Mouse (Mus musculus) heart, embryonic 11.5 days (tissue): ENCODE measurements at regions not wholly inside any gene's neighbourhood (a gene's known extent, or its start where the extent isn't known, plus 50 kb on each side); places are given as distances from the start of the nearest gene placed in this dataset.

Experiments used
- ATAC-seq: fragments of 200-750 bp; cut with Nextera tagmentation; replicated peaks from 2 replicates; pipeline ENCODE4 v1.8.0; 2017; ENCODE audit warnings: moderate library complexity; ENCODE audit not compliant: insufficient number of reproducible peaks, low FRiP score, low TSS enrichment
- H3K27ac ChIP-seq: fragments of 300-500 bp; sonication (generic); 2 replicates; pipeline ENCODE4 v1.5.1; 2014; ENCODE audit warnings: mild to moderate bottlenecking, low read depth, low read length
- H3K27me3 ChIP-seq: fragments of 300-500 bp; sonication (generic); 2 replicates; pipeline ENCODE4 v1.6.1; 2014; ENCODE audit warnings: mild to moderate bottlenecking, low read length, mixed read lengths; ENCODE audit not compliant: control insufficient read depth, insufficient read depth
- H3K36me3 ChIP-seq: fragments of 300-500 bp; sonication (generic); 2 replicates; pipeline ENCODE4 v1.6.1; 2014; ENCODE audit warnings: mild to moderate bottlenecking, low read length, moderate library complexity, mixed read lengths; ENCODE audit not compliant: control insufficient read depth, insufficient read depth
- H3K4me1 ChIP-seq: fragments of 300-500 bp; sonication (generic); 2 replicates; pipeline ENCODE4 v1.6.1; 2014; ENCODE audit warnings: low read length; ENCODE audit not compliant: control insufficient read depth, insufficient read depth
- H3K4me2 ChIP-seq: fragments of 300-500 bp; sonication (generic); 2 replicates; pipeline ENCODE4 v1.6.1; 2014; ENCODE audit warnings: mild to moderate bottlenecking, moderate library complexity
- H3K4me3 ChIP-seq: fragments of 300-500 bp; sonication (generic); 2 replicates; pipeline ENCODE4 v1.5.1; 2014; ENCODE audit warnings: low read depth, low read length
- H3K9ac ChIP-seq: fragments of 300-500 bp; sonication (generic); 2 replicates; pipeline ENCODE4 v1.6.1; 2014; ENCODE audit warnings: mild to moderate bottlenecking, low read depth, low read length, moderate library complexity
- H3K9me3 ChIP-seq: fragments of 300-500 bp; sonication (generic); replicated peaks from 2 replicates; pipeline ENCODE4 v1.6.1; 2016; ENCODE audit warnings: low read length; ENCODE audit not compliant: control insufficient read depth
- WGBS: fragments of 180-500 bp; shearing (Covaris S2); extraction: QIAGEN DNeasy Blood & Tissue Kit; methylation state at CpG from one replicate; pipeline ENCODE4 v1.1.7; 2014; ENCODE audit not compliant: insufficient replicate concordance; 5-methylcytosine and 5-hydroxymethylcytosine counted together

DNA sequence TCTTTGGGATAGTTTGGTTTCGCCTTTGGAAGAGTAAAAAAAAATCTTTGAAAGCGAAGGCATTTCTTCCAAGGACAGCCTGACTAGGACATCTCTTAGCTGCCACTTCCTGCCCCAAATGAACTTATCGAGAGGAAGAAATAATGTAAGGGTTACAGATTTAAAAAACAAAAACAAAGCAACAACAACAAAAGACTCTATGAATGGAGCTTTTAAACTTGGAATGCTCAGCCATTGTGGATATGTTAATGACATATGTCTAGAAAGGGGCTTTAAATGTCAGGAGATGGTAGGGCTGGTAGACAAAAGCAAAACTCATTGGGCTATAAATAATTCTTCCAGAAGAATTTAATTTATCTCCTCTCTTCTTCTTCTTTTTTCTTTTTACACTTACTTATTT is 2041.7 kb downstream of the A830018L16Rik start:
- Histone ChIP-seq H3K4me3 (no peak overlapping the region), H3K27me3 (no peaks in the 10 kb centered on the region), H3K27ac (no peak overlapping the region), H3K4me2 (no peak overlapping the region), H3K36me3 (no peaks in the 10 kb centered on the region), H3K9me3 (no peaks in the 10 kb centered on the region), H3K9ac (no peak overlapping the region), H3K4me1 (no peaks in the 10 kb centered on the region)
- 79% methylated on average over 3 of the region's 3 CpGs for WGBS
- no peak for ATAC-seq

DNA sequence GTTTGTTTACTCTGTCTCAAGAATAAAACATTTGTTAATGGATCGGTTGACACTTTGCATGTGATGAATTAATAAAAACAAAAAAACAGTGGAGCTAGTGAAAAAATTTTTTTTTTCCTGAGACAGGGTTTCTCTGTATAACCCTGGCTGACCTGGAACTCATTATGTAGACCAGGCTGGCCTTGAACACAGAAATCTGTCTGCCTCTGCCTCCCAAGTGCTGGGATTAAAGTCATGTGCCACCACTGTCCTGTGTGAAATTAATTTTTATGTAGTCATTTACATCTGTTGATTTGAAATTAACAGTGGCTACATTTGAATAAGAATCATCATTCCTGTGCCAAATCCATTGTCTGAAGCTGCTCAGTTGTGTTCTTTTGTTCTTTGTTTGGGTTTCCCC is 2050.4 kb downstream of the A830018L16Rik start:
- ATAC-seq = no peak

DNA sequence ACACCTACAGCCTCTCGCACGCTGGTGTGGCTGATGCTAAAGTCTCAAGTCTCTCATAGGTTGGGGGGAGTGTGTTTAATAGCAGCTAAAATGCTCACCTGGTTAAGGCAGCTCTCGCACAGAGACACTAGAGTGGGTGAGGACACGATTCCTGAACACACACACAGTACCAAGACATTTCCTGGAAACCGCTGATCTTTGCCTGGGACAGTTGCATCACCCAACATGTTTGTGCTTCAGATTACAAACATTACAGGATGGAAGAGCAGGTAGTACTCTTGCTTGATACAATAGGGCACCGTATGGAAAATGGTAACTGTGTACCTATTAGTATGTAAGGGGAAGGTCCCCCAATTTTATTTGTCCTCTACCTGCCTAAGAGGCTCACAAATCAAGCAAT is 2053.3 kb downstream of the A830018L16Rik start:
- Histone ChIP-seq H3K27ac (no peak overlapping the region), H3K4me1 (no peaks in the 10 kb centered on the region), H3K27me3 (no peaks in the 10 kb centered on the region), H3K9ac (no peak overlapping the region), H3K4me3 (no peak overlapping the region), H3K4me2 (no peak overlapping the region), H3K9me3 (peaks cover 3% of the 10 kb centered on the region; the same call in 1 of the 2 replicates), H3K36me3 (no peaks in the 10 kb centered on the region)
- WGBS = 82% methylated on average over 6 of the region's 6 CpGs
- no peak for ATAC-seq

More for the DNA sequence above, 2050.4 kb downstream of the A830018L16Rik start:
- no peaks in the 10 kb centered on the region for H3K9me3 ChIP-seq
- 96% methylated on average over 1 of the region's 1 CpGs for WGBS
- no peak overlapping the region for H3K9ac ChIP-seq
- no peak overlapping the region for H3K4me3 ChIP-seq
- H3K27me3 ChIP-seq = no peaks in the 10 kb centered on the region
- H3K27ac ChIP-seq = no peak overlapping the region
- no peak overlapping the region for H3K4me2 ChIP-seq
- no peaks in the 10 kb centered on the region for H3K36me3 ChIP-seq
- no peaks in the 10 kb centered on the region for H3K4me1 ChIP-seq

GRCm38 (mm10) chr1:13467886-13468630 is 2054.2 kb downstream of the A830018L16Rik start:
- WGBS = 37% methylated on average over 2 of the region's 2 CpGs
- Histone ChIP-seq H3K27ac (no peak overlapping the region), H3K36me3 (no peaks in the 10 kb centered on the region), H3K9ac (no peak overlapping the region), H3K4me2 (no peak overlapping the region), H3K27me3 (no peaks in the 10 kb centered on the region), H3K4me3 (no peak overlapping the region), H3K4me1 (no peaks in the 10 kb centered on the region), H3K9me3 (peaks cover 3% of the 10 kb centered on the region; the same call in 1 of the 2 replicates)
- ATAC-seq = no peak

GRCm38 (mm10) chr1:13494727-13495404 is 2081.0 kb downstream of the A830018L16Rik start:
- H3K4me2 ChIP-seq = peak overlapping the region; percentile 55
- WGBS = 27% methylated on average over 16 of the region's 16 CpGs
- no peak for ATAC-seq
- no peaks in the 10 kb centered on the region for H3K9me3 ChIP-seq
- no peaks in the 10 kb centered on the region for H3K4me1 ChIP-seq
- no peaks in the 10 kb centered on the region for H3K36me3 ChIP-seq
- H3K27me3 ChIP-seq = no peaks in the 10 kb centered on the region
- H3K9ac ChIP-seq = no peak overlapping the region
- peak overlapping the region; percentile 19 for H3K4me3 ChIP-seq
- no peak overlapping the region for H3K27ac ChIP-seq

GRCm38 (mm10) chr1:13496386-13496785 is 2082.5 kb downstream of the A830018L16Rik start:
- Histone ChIP-seq H3K4me3 (no peak overlapping the region), H3K9me3 (no peaks in the 10 kb centered on the region), H3K27me3 (no peaks in the 10 kb centered on the region), H3K9ac (no peak overlapping the region), H3K4me1 (no peaks in the 10 kb centered on the region), H3K36me3 (no peaks in the 10 kb centered on the region), H3K27ac (no peak overlapping the region), H3K4me2 (no peak overlapping the region)
- no peak for ATAC-seq
- 16% methylated on average over 2 of the region's 2 CpGs for WGBS

GRCm38 (mm10) chr1:13500456-13500855 is 2086.6 kb downstream of the A830018L16Rik start:
- Histone ChIP-seq H3K4me1 (no peaks in the 10 kb centered on the region), H3K27ac (no peak overlapping the region), H3K4me3 (no peak overlapping the region), H3K9ac (no peak overlapping the region), H3K4me2 (no peak overlapping the region), H3K27me3 (no peaks in the 10 kb centered on the region), H3K9me3 (no peaks in the 10 kb centered on the region), H3K36me3 (no peaks in the 10 kb centered on the region)
- 28% methylated on average over 5 of the region's 5 CpGs for WGBS
- ATAC-seq = no peak

DNA sequence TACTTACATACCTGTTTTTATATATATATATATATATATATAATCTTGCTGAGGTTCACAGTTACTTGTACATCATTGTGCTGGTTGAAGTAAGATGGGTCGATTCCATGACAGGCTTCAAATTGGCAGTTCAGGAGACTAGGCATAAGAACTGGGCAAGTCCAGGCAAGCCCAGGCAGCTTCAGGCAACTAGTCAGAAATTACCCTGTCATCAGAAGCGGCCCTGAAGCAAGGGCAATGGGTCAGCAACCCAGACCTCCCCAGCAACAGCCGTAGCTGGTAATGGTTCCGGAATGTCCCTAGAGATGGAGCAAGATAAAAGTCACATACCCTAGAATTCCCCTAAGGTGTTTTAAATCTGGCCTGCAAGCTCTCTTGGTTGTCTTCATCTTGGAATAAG is 2088.0 kb downstream of the A830018L16Rik start:
- Histone ChIP-seq H3K4me1 (no peaks in the 10 kb centered on the region), H3K4me2 (no peak overlapping the region), H3K27me3 (no peaks in the 10 kb centered on the region), H3K9me3 (no peaks in the 10 kb centered on the region), H3K27ac (no peak overlapping the region), H3K36me3 (no peaks in the 10 kb centered on the region), H3K4me3 (no peak overlapping the region), H3K9ac (no peak overlapping the region)
- 67% methylated on average over 4 of the region's 4 CpGs for WGBS
- ATAC-seq = no peak
